Mouse (Mus musculus) limb, embryonic 14.5 days (tissue): ENCODE results near the gene Sema5a. TPM values are rescaled to one million over a fixed set of nuclear protein-coding genes. Genes with fewer than 3 reads are reported as not detected.

Source experiments
- ATAC-seq: fragments of 200-750 bp; cut with Nextera tagmentation; 2 replicates; pipeline ENCODE4 v1.8.0; 2017; ENCODE audit warnings: low read depth, moderate number of reproducible peaks, moderate TSS enrichment; ENCODE audit not compliant: low FRiP score
- DNase-seq: peaks from one replicate; pipeline ENCODE4 v3.0.0-alpha.2; 2015; ENCODE audit warnings: low spot score
- H3K27ac ChIP-seq: fragments of 300-500 bp; sonication (generic); replicated peaks from 2 replicates; pipeline ENCODE4 v1.5.1; 2014; ENCODE audit warnings: low read depth, mild to moderate bottlenecking, low read length, moderate library complexity, mixed read lengths
- H3K27me3 ChIP-seq: fragments of 300-500 bp; sonication (generic); 2 replicates; pipeline ENCODE4 v1.6.1; 2014; ENCODE audit warnings: low read length, mixed read lengths; ENCODE audit not compliant: control insufficient read depth, insufficient read depth
- H3K36me3 ChIP-seq: fragments of 300-500 bp; sonication (generic); 2 replicates; pipeline ENCODE4 v1.6.1; 2014; ENCODE audit warnings: mild to moderate bottlenecking, low read length, moderate library complexity, mixed read lengths; ENCODE audit not compliant: control insufficient read depth, insufficient read depth
- H3K4me1 ChIP-seq: fragments of 300-500 bp; sonication (generic); 2 replicates; pipeline ENCODE4 v1.6.1; 2014; ENCODE audit warnings: antibody characterized with exemption, low read length, mixed read lengths; ENCODE audit not compliant: control insufficient read depth, insufficient read depth
- H3K4me2 ChIP-seq: fragments of 300-500 bp; sonication (generic); replicated peaks from 2 replicates; pipeline ENCODE4 v1.6.1; 2014; ENCODE audit warnings: low read depth, mild to moderate bottlenecking, low read length, moderate library complexity; ENCODE audit not compliant: severe bottlenecking
- H3K4me3 ChIP-seq: fragments of 300-500 bp; sonication (generic); replicated peaks from 2 replicates; pipeline ENCODE4 v1.5.1; 2014; ENCODE audit warnings: low read length
- H3K9ac ChIP-seq: fragments of 300-500 bp; sonication (generic); 2 replicates; pipeline ENCODE4 v1.6.1; 2014; ENCODE audit warnings: mild to moderate bottlenecking, low read depth, low read length, moderate library complexity; ENCODE audit not compliant: severe bottlenecking
- H3K9me3 ChIP-seq: fragments of 300-500 bp; sonication (generic); 2 replicates; pipeline ENCODE4 v1.6.1; 2016; ENCODE audit warnings: low read length; ENCODE audit not compliant: control insufficient read depth
- POLR2A ChIP-seq: fragments of 200-500 bp; IDR thresholded peaks from 2 replicates; pipeline ENCODE4 v1.8.0; 2012; ENCODE audit warnings: inconsistent platforms, mild to moderate bottlenecking, moderate library complexity, borderline replicate concordance; ENCODE audit not compliant: insufficient read depth, insufficient read length; ENCODE audit errors: extremely low read depth
- WGBS: fragments of 180-500 bp; shearing (Covaris S2); extraction: QIAGEN DNeasy Blood & Tissue Kit; methylation state at CpG from one replicate; pipeline ENCODE4 v1.1.7; 2014; 5-methylcytosine and 5-hydroxymethylcytosine counted together
- polyA plus RNA-seq, 2 experiments: library from polyadenylated mRNA; depleted of rRNA in 1 of 2; stranded (reverse) in 1 of 2; unstranded in 1 of 2; fragments of >200 nt; fragmentation: Nextera tagmentation in 1 of 2; extraction: Ambion mirVana in 1 of 2; gene quantifications; 2 replicates each; pipeline versions ENCODE4 v1.2.1 to v1.2.3; 2012 to 2014

The Sema5a gene
- polyA plus RNA-seq, 2 experiments, result 33.0 to 36.6 TPM

DNA sequence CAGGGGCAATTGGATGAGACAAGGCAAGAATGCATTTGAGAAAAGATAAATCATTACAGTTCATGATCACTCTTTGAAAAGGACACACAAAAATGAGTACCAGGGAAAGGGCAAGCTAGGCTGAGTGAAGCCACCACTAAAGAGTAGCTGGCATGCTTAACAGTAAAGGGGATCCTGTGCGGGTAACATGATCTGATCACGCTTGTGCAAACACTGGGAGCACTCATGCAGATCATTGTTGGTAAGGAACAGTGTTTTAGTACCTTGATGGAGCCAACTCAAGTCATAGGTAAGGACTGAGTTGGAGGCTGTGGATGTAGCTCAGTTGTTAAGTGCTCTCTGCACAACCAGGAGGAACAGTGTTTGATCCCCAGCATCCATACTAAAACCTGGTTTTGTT is 273.3 kb downstream of the Sema5a start:
- WGBS, result 85% methylated on average over 2 of the region's 2 CpGs
- no peak for TF ChIP-seq POLR2A
- Histone ChIP-seq H3K4me3 (no peak overlapping the region), H3K36me3 (no peaks in the 10 kb centered on the region), H3K4me2 (no peak overlapping the region), H3K27me3 (no peaks in the 10 kb centered on the region), H3K4me1 (peaks cover 4% of the 10 kb centered on the region; the same call in 1 of the 2 replicates), H3K9me3 (no peaks in the 10 kb centered on the region), H3K27ac (no peak overlapping the region), H3K9ac (no peak overlapping the region)
- ATAC-seq (no peak), DNase-seq (no peak)

DNA sequence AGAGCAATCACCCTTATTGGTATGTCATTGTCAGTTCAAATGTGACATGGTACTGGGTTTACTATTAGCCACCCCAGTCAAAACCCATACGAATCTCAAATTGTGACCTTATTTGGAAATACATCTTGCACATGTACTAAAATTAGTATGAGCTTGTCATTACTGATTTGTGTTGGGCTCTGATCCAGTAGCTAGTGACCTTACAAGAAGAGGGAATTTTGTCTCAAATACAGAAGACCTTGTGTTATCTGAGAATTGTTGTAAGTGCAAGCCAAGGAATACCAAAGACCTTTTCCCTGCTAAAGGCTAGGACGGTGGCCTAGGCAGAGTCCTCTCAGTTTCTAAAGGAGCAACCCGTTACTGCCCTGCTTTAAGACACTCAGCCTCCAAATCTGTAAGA is 287.9 kb downstream of the Sema5a start:
- H3K4me2 ChIP-seq, result no peak overlapping the region
- H3K27me3 ChIP-seq, result no peaks in the 10 kb centered on the region
- no peak for DNase-seq
- no peaks in the 10 kb centered on the region for H3K9me3 ChIP-seq
- no peak overlapping the region for H3K4me3 ChIP-seq
- no peak overlapping the region for H3K27ac ChIP-seq
- ATAC-seq, result no peak
- H3K4me1 ChIP-seq, result no peaks in the 10 kb centered on the region; the same call in 1 of the 2 replicates
- 84% methylated on average over 3 of the region's 3 CpGs for WGBS
- no peak overlapping the region for H3K9ac ChIP-seq
- H3K36me3 ChIP-seq, result no peaks in the 10 kb centered on the region
- TF ChIP-seq POLR2A, result no peak

DNA sequence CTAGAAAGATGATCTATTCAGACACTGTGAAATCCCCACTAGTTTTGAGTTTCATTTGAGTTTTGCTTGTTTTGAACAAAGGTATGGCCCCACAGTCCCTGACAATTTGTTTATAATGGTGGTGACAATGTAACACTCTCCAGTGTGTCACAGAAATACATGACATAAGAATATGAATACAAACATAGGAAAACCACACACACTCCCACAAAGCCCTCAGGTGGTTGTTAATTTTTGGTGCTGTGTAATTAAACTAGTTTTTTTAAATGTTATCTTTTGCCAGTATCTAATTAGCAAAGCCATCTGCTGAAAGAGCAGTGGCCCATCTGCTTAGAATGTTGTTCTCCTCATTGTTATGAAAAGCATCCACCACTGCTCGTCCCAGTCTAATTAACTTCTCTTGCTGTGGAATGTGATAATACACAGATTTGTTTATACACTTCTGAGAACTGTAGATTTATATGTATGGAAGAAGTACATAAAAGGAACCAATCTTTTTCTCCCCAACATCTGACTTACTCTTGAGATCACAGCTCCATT is 289.0 kb downstream of the Sema5a start:
- no peak overlapping the region for H3K27ac ChIP-seq
- H3K9ac ChIP-seq, result no peak overlapping the region
- DNase-seq (no peak), ATAC-seq (no peak)
- no peak overlapping the region for H3K4me3 ChIP-seq
- 50% methylated on average over 1 of the region's 1 CpGs for WGBS
- H3K4me1 ChIP-seq, result no peaks in the 10 kb centered on the region; the same call in 1 of the 2 replicates
- no peaks in the 10 kb centered on the region for H3K9me3 ChIP-seq
- no peaks in the 10 kb centered on the region for H3K36me3 ChIP-seq
- no peak overlapping the region for H3K4me2 ChIP-seq
- H3K27me3 ChIP-seq, result no peaks in the 10 kb centered on the region
- TF ChIP-seq POLR2A, result no peak

DNA sequence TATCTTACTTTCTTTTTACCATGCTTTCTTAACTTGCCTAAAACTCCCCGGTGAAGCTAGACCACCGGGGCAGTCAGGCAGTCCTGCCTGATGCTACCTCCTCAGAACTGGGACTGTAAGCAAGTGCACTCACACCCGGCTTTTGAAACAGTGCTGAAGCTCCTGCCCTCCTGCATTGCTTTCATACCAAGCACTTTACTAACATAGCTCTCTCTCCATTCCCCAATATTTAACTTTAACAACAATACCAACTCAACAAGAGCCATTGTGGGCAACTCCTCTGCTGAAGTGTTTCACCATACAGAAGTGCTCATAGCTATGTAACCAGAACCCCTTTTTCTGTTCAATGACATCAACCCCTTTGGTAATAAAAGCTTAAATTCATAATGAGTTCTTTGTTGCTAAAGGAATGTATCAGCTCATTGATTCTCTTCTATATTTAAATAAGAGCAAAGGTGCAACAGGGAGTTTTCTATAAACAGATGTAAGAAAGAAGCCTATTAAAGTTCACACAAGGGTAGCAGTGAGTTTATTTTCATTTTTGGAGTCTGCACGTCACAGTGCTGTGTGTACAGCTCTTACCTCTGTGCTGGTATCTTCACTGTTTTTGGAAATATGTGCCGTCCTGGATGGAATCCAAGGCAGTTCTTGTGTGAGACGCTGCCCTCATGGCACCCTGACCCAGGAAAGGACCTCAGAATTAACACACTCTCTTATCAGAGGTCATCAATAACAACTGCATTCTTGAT is 292.3 kb downstream of the Sema5a start:
- DNase-seq, result no peak
- WGBS, result 78% methylated on average over 6 of the region's 6 CpGs

DNA sequence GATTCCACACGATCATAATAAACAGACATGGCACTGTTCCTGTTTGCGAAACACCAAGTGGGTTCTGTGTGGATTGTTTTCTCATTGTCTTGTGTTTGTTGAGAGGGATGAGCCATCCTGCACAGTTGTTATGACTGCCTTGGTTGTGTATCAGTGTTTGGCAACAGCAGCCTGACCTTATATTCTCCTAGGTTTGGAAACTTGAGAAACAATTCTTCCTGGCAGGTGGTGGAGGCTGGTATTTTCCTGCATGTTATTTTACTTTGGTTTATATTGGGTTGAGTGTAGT is 292.8 kb downstream of the Sema5a start:
- ATAC-seq, result no peak
- H3K9ac ChIP-seq, result no peak overlapping the region
- no peak for DNase-seq
- H3K27me3 ChIP-seq, result no peaks in the 10 kb centered on the region
- H3K4me2 ChIP-seq, result no peak overlapping the region
- H3K4me1 ChIP-seq, result no peaks in the 10 kb centered on the region; the same call in 1 of the 2 replicates
- no peak overlapping the region for H3K4me3 ChIP-seq
- WGBS, result 72% methylated on average over 2 of the region's 2 CpGs
- no peak overlapping the region for H3K27ac ChIP-seq
- H3K36me3 ChIP-seq, result no peaks in the 10 kb centered on the region
- TF ChIP-seq POLR2A, result no peak
- no peaks in the 10 kb centered on the region for H3K9me3 ChIP-seq

More for the DNA sequence above, 292.3 kb downstream of the Sema5a start:
- no peaks in the 10 kb centered on the region for H3K27me3 ChIP-seq
- no peak overlapping the region for H3K9ac ChIP-seq
- ATAC-seq, result no peak
- H3K4me1 ChIP-seq, result no peaks in the 10 kb centered on the region; the same call in 1 of the 2 replicates
- H3K27ac ChIP-seq, result no peak overlapping the region
- no peaks in the 10 kb centered on the region for H3K9me3 ChIP-seq
- no peak for TF ChIP-seq POLR2A
- no peak overlapping the region for H3K4me2 ChIP-seq
- H3K36me3 ChIP-seq, result no peaks in the 10 kb centered on the region
- no peak overlapping the region for H3K4me3 ChIP-seq
